Mouse (Mus musculus): ENCODE measurements around the gene Tsr2. TPM values are rescaled to one million over a fixed set of nuclear protein-coding genes. Genes with fewer than 3 reads are reported as not detected.

Tsr2 gene
- 8.5 TPM for polyA plus RNA-seq (2014; fragmentation: Illumina TruSeq; extraction: RNeasy Lipid Tissue Mini Kit (QIAGEN cat#74804); ENCODE audit: low read depth, low replicate concordance)

DNA sequence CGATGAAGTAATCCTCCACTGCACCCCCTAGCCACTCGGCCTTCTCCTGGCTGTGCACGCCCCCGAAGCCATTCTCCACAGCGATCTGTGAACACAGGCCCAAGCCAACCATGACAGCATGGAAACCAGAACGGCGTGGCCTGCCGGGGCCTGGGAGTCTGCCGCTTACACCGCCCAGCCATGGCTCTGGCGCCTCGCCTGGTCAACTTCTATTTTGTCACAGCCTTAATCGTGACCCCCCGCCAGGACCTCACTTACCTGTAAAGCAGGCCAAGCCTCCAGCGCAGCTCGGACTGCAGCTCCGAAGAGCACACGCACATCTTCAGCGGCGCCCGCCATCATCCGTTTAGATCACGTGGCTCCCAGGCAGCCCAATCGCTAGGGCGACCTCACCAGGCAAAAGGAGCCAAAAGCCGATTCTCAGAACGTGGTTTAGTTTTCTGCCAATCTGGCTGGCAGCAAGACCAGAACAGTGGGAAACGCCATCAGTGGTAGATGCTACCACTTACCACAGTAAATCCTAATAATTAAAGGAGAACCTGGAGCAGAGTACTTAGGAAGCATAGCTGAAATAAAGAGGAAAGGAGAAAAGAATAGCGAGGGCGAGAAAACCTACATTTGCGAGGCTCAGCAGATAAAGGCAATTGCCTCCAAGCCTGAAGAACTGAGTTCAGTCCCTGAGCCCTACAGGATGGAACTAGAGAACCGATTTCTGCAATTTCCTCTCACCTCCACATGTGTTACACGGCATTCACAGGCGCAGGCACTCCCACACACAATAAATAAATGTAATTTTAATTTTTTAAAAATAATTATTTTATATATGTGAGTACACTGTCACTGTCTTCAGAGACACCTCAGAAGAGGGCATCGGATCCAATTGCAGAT is at the start of gene Tsr2:
TSS of gene Tsr2 (minus strand) at position 373 of the 888 bp plus-strand sequence.

DNA sequence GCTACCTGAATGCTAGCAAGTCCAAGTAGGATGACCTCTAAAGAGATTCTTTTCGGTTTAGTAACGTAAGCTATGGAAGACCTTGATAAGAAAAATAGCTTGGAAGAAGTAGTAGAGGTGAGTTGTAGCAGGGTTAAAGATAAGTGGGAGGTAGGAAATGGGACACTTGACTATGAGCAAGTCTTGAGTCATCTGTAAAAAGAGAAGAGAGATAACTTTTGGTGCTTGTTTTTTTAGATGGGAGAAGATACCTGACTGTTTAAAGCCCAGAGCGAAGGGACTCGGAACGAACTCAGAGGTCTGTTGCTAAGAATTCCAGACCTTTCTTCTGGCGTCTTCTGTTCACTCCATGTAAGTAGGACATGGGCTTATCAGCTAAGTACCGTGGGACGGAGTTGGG is 50.5 kb downstream of the Tsr2 start, which contains the start of gene Fgd1:
TSS of gene Fgd1 (plus strand) at position 301 of the 400 bp plus-strand sequence.

Other genes starting within 250 kb of the Tsr2 start
- gene Gnl3l, start 79.2 kb downstream of the Tsr2 start, polyA plus RNA-seq (2014; fragmentation: Illumina TruSeq; extraction: RNeasy Lipid Tissue Mini Kit (QIAGEN cat#74804); ENCODE audit: low read depth, low replicate concordance), result 6.4 TPM
- gene Fgd1, start 50.4 kb downstream of the Tsr2 start, polyA plus RNA-seq (2014; fragmentation: Illumina TruSeq; extraction: RNeasy Lipid Tissue Mini Kit (QIAGEN cat#74804); ENCODE audit: low read depth, low replicate concordance), result 0.24 TPM
- 38.9 TPM for gene Wnk3, start 101.5 kb upstream of the Tsr2 start, polyA plus RNA-seq (2014; fragmentation: Illumina TruSeq; extraction: RNeasy Lipid Tissue Mini Kit (QIAGEN cat#74804); ENCODE audit: low read depth, low replicate concordance)
- gene Fam120c, start 247.6 kb upstream of the Tsr2 start, polyA plus RNA-seq (2014; fragmentation: Illumina TruSeq; extraction: RNeasy Lipid Tissue Mini Kit (QIAGEN cat#74804); ENCODE audit: low read depth, low replicate concordance), result 1.9 TPM